Mouse (Mus musculus) limb, embryonic 14.5 days (tissue): Measurements from ENCODE around the gene Fndc3b. TPM values are rescaled to one million over a fixed set of nuclear protein-coding genes. Genes with fewer than 3 reads are reported as not detected.

Experiments used
- ATAC-seq: fragments of 200-750 bp; cut with Nextera tagmentation; 2 replicates; pipeline ENCODE4 v1.8.0; 2017; ENCODE audit warnings: low read depth, moderate number of reproducible peaks, moderate TSS enrichment; ENCODE audit not compliant: low FRiP score
- DNase-seq: peaks from one replicate; pipeline ENCODE4 v3.0.0-alpha.2; 2015; ENCODE audit warnings: low spot score
- H3K27ac ChIP-seq: fragments of 300-500 bp; sonication (generic); replicated peaks from 2 replicates; pipeline ENCODE4 v1.5.1; 2014; ENCODE audit warnings: low read depth, mild to moderate bottlenecking, low read length, moderate library complexity, mixed read lengths
- H3K27me3 ChIP-seq: fragments of 300-500 bp; sonication (generic); 2 replicates; pipeline ENCODE4 v1.6.1; 2014; ENCODE audit warnings: low read length, mixed read lengths; ENCODE audit not compliant: control insufficient read depth, insufficient read depth
- H3K36me3 ChIP-seq: fragments of 300-500 bp; sonication (generic); 2 replicates; pipeline ENCODE4 v1.6.1; 2014; ENCODE audit warnings: mild to moderate bottlenecking, low read length, moderate library complexity, mixed read lengths; ENCODE audit not compliant: control insufficient read depth, insufficient read depth
- H3K4me1 ChIP-seq: fragments of 300-500 bp; sonication (generic); 2 replicates; pipeline ENCODE4 v1.6.1; 2014; ENCODE audit warnings: antibody characterized with exemption, low read length, mixed read lengths; ENCODE audit not compliant: control insufficient read depth, insufficient read depth
- H3K4me2 ChIP-seq: fragments of 300-500 bp; sonication (generic); replicated peaks from 2 replicates; pipeline ENCODE4 v1.6.1; 2014; ENCODE audit warnings: low read depth, mild to moderate bottlenecking, low read length, moderate library complexity; ENCODE audit not compliant: severe bottlenecking
- H3K4me3 ChIP-seq: fragments of 300-500 bp; sonication (generic); replicated peaks from 2 replicates; pipeline ENCODE4 v1.5.1; 2014; ENCODE audit warnings: low read length
- H3K9ac ChIP-seq: fragments of 300-500 bp; sonication (generic); 2 replicates; pipeline ENCODE4 v1.6.1; 2014; ENCODE audit warnings: mild to moderate bottlenecking, low read depth, low read length, moderate library complexity; ENCODE audit not compliant: severe bottlenecking
- H3K9me3 ChIP-seq: fragments of 300-500 bp; sonication (generic); 2 replicates; pipeline ENCODE4 v1.6.1; 2016; ENCODE audit warnings: low read length; ENCODE audit not compliant: control insufficient read depth
- POLR2A ChIP-seq: fragments of 200-500 bp; IDR thresholded peaks from 2 replicates; pipeline ENCODE4 v1.8.0; 2012; ENCODE audit warnings: inconsistent platforms, mild to moderate bottlenecking, moderate library complexity, borderline replicate concordance; ENCODE audit not compliant: insufficient read depth, insufficient read length; ENCODE audit errors: extremely low read depth
- WGBS: fragments of 180-500 bp; shearing (Covaris S2); extraction: QIAGEN DNeasy Blood & Tissue Kit; methylation state at CpG from one replicate; pipeline ENCODE4 v1.1.7; 2014; 5-methylcytosine and 5-hydroxymethylcytosine counted together
- polyA plus RNA-seq, 2 experiments: library from polyadenylated mRNA; depleted of rRNA in 1 of 2; stranded (reverse) in 1 of 2; unstranded in 1 of 2; fragments of >200 nt; fragmentation: Nextera tagmentation in 1 of 2; extraction: Ambion mirVana in 1 of 2; gene quantifications; 2 replicates each; pipeline versions ENCODE4 v1.2.1 to v1.2.3; 2012 to 2014

The Fndc3b gene
- polyA plus RNA-seq, 2 experiments: 39.6 to 41.3 TPM

DNA sequence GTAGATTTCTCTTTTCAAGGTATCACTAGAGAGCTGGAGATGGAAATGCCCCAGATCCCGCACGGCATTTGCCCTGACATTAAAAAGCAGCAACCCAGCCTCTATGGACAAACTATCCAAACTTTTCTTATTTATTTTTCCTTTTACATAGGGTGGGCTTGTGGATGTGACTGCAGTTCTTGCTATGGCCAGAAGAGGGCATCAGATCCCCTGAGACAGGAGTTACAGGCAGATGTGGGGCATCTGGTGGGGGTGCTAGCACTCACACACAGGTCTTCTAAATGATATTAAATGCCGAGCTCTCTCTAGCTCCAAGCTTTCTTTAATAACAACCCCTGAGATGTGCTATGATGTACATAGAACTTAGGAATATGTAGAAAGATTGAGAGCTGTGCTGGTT, 238.3 kb downstream of the Fndc3b start:
- no peak overlapping the region for H3K4me3 ChIP-seq
- no peak for TF ChIP-seq POLR2A
- H3K4me1 ChIP-seq: no peaks in the 10 kb centered on the region
- DNase-seq: no peak
- H3K4me2 ChIP-seq: no peak overlapping the region
- H3K36me3 ChIP-seq: peaks cover 43% of the 10 kb centered on the region
- 97% methylated on average over 3 of the region's 3 CpGs for WGBS
- no peaks in the 10 kb centered on the region for H3K9me3 ChIP-seq
- no peaks in the 10 kb centered on the region for H3K27me3 ChIP-seq
- no peak overlapping the region for H3K9ac ChIP-seq
- no peak for ATAC-seq
- no peak overlapping the region for H3K27ac ChIP-seq

- Histone ChIP-seq H3K9ac (no peak overlapping the region), H3K27me3 (no peaks in the 10 kb centered on the region), H3K4me3 (no peak overlapping the region), H3K36me3 (peaks cover 55% of the 10 kb centered on the region), H3K27ac (no peak overlapping the region), H3K4me1 (no peaks in the 10 kb centered on the region), H3K4me2 (no peak overlapping the region), H3K9me3 (no peaks in the 10 kb centered on the region)
- no peak for ATAC-seq
- DNase-seq: no peak
- no peak for TF ChIP-seq POLR2A
- WGBS: 78% methylated on average over 8 of the region's 8 CpGs
Measured at GRCm38 (mm10) chr3:27470781-27471180, 240.3 kb downstream of the Fndc3b start.

DNA sequence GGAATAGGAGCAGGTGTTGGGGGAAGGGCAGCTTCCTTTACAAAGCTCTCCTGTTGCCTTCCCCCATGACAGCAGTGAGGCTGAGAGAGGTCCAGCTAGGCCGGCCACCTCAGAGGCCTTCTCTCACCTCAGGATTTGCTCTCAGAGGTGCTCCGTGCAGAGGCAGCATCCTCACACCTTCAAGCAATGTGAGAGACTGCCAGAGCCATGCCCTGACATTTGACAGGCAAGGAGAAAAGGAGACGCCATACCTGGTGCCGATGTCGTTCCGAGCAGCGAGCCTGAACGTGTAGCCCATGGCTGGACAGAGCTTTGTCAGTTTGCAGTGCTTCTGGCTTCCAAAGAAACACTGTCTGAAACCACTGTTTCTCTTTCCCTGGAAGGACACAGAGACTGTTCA, 241.1 kb downstream of the Fndc3b start:
- H3K9me3 ChIP-seq: no peaks in the 10 kb centered on the region
- no peaks in the 10 kb centered on the region for H3K27me3 ChIP-seq
- no peaks in the 10 kb centered on the region for H3K4me1 ChIP-seq
- no peak overlapping the region for H3K9ac ChIP-seq
- ATAC-seq (no peak), DNase-seq (no peak)
- no peak overlapping the region for H3K27ac ChIP-seq
- WGBS: 87% methylated on average over 8 of the region's 8 CpGs
- H3K36me3 ChIP-seq: peaks cover 58% of the 10 kb centered on the region
- TF ChIP-seq POLR2A: no peak
- H3K4me2 ChIP-seq: no peak overlapping the region
- H3K4me3 ChIP-seq: no peak overlapping the region

GRCm38 (mm10) chr3:27467505-27468020, 243.5 kb downstream of the Fndc3b start:
- Histone ChIP-seq H3K27ac (no peak overlapping the region), H3K9ac (no peak overlapping the region), H3K4me2 (no peak overlapping the region), H3K36me3 (peaks cover 67% of the 10 kb centered on the region), H3K4me1 (no peaks in the 10 kb centered on the region), H3K27me3 (no peaks in the 10 kb centered on the region), H3K9me3 (no peaks in the 10 kb centered on the region), H3K4me3 (no peak overlapping the region)
- no peak for ATAC-seq
- no peak for TF ChIP-seq POLR2A
- 82% methylated on average over 10 of the region's 11 CpGs for WGBS
- DNase-seq: no peak

GRCm38 (mm10) chr3:27466297-27466901, 244.7 kb downstream of the Fndc3b start:
- 74% methylated on average over 7 of the region's 7 CpGs for WGBS
- ATAC-seq (no peak), DNase-seq (peak; percentile 47)
- TF ChIP-seq POLR2A: no peak
- Histone ChIP-seq H3K9ac (no peak overlapping the region), H3K36me3 (peaks cover 78% of the 10 kb centered on the region), H3K27ac (no peak overlapping the region), H3K4me3 (no peak overlapping the region), H3K4me2 (no peak overlapping the region), H3K4me1 (no peaks in the 10 kb centered on the region), H3K27me3 (no peaks in the 10 kb centered on the region), H3K9me3 (no peaks in the 10 kb centered on the region)
